Mouse (Mus musculus) cerebellum, adult 2 months (tissue): ENCODE results near the gene D430041D05Rik.

ENCODE experiments used
- CTCF ChIP-seq: fragments of 200-500 bp; IDR thresholded peaks from 2 replicates; pipeline ENCODE4 v1.5.1; 2011; ENCODE audit warnings: low read depth, mild to moderate bottlenecking, control low read depth, low read length, moderate library complexity, borderline replicate concordance; ENCODE audit not compliant: insufficient read depth
- POLR2A ChIP-seq: fragments of 200-500 bp; IDR thresholded peaks from 2 replicates; pipeline ENCODE4 v1.6.1; 2011; ENCODE audit warnings: low read length, control low read depth, borderline replicate concordance; ENCODE audit not compliant: insufficient read depth

DNA sequence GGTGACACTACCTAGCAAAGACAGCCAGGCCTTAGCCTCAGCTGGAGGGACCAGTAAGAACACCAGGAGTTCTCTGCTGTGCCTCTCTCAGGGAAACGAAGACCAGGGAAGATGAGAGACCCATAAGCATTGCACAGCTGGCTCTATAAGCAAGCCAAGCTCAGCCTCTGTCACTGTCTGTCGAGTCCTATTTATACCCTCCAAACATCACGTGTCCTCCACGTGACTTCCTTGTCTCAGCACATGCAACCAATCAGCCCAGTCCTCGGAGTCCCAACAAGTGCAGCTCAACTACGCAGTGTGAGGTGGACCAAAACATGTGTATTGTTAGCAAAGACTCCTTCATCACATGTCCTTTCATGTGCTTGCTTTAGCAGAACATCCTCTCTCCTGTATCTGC, 28.0 kb downstream of the D430041D05Rik start:
- TF ChIP-seq CTCF (no peak), POLR2A (no peak)
